Mouse (Mus musculus) liver, adult 2 months (tissue): ENCODE results near the gene Atxn7. TPM values are rescaled to one million over a fixed set of nuclear protein-coding genes. Genes with fewer than 3 reads are reported as not detected.

ENCODE experiments used
- DNase-seq: peaks from one replicate; pipeline ENCODE4 v3.0.0-alpha.2; 2011; ENCODE audit warnings: low read depth, low spot score; ENCODE audit errors: extremely low read depth
- H3K27ac ChIP-seq: fragments of 200-500 bp; replicated peaks from 2 replicates; pipeline ENCODE4 v1.5.1; 2012; ENCODE audit warnings: low read depth, mild to moderate bottlenecking, control low read depth, inconsistent platforms, low read length; ENCODE audit not compliant: insufficient read depth
- H3K27me3 ChIP-seq: fragments of 200-500 bp; 2 replicates; pipeline ENCODE4 v1.6.1; 2012; ENCODE audit warnings: mild to moderate bottlenecking, moderate library complexity, low read length, inconsistent platforms; ENCODE audit not compliant: control insufficient read depth, insufficient read depth
- H3K36me3 ChIP-seq: fragments of 200-500 bp; 2 replicates; pipeline ENCODE4 v1.6.1; 2012; ENCODE audit warnings: low read length, inconsistent platforms; ENCODE audit not compliant: control insufficient read depth, insufficient read depth
- H3K4me1 ChIP-seq: fragments of 200-500 bp; 2 replicates; pipeline ENCODE4 v1.6.1; 2011; ENCODE audit warnings: low read length; ENCODE audit not compliant: control insufficient read depth, insufficient read depth
- H3K4me3 ChIP-seq: fragments of 200-500 bp; 2 replicates; pipeline ENCODE4 v1.5.1; 2011; ENCODE audit warnings: low read depth, mild to moderate bottlenecking, control low read depth, low read length, moderate library complexity; ENCODE audit not compliant: insufficient read depth
- H3K79me2 ChIP-seq: fragments of 200-500 bp; 2 replicates; pipeline ENCODE4 v1.6.1; 2012; ENCODE audit warnings: inconsistent platforms, mild to moderate bottlenecking, low read length, moderate library complexity; ENCODE audit not compliant: control insufficient read depth, insufficient read depth
- H3K9ac ChIP-seq: fragments of 200-500 bp; 2 replicates; pipeline ENCODE4 v1.6.1; 2012; ENCODE audit warnings: low read depth, mild to moderate bottlenecking, control low read depth, inconsistent platforms, low read length
- CTCF ChIP-seq: fragments of 200-500 bp; IDR thresholded peaks from 2 replicates; pipeline ENCODE4 v1.5.1; 2011; ENCODE audit warnings: low read depth, low read length, control low read depth
- POLR2A ChIP-seq: fragments of 200-500 bp; IDR thresholded peaks from 2 replicates; pipeline ENCODE4 v1.6.1; 2011; ENCODE audit warnings: low read length, control low read depth; ENCODE audit not compliant: insufficient read depth; ENCODE audit errors: extremely low read depth
- WGBS: fragments of 180-500 bp; shearing (Covaris S2); methylation state at CpG from one replicate; pipeline ENCODE4 v1.1.7; 2018; 5-methylcytosine and 5-hydroxymethylcytosine counted together
- polyA plus RNA-seq: library from polyadenylated mRNA; depleted of rRNA; stranded (reverse); fragments of >200 nt; gene quantifications from 2 replicates; pipeline ENCODE4 v1.2.3, GENCODE M21; 2012
- total RNA-seq: library from RNA; depleted of rRNA; stranded (reverse); fragments of >200 nt; gene quantifications from 2 replicates; pipeline ENCODE4 v1.2.3, GENCODE M21; 2014

The Atxn7 gene
- total and polyA plus RNA-seq, 2 experiments: 13.2 to 16.8 TPM

GRCm38 (mm10) chr14:14067648-14068472 lies 106.6 kb downstream of the Atxn7 start:
- H3K4me3 ChIP-seq: peak overlapping the region; percentile 37
- no peaks in the 10 kb centered on the region for H3K27me3 ChIP-seq
- H3K9ac ChIP-seq: peak overlapping the region; percentile 59
- H3K27ac ChIP-seq: peak overlapping the region; percentile 100
- peaks cover 47% of the 10 kb centered on the region for H3K4me1 ChIP-seq
- no peak for TF ChIP-seq POLR2A
- no peak for TF ChIP-seq CTCF
- 8% methylated on average over 10 of the region's 10 CpGs for WGBS
- peak; percentile 97 for DNase-seq
- no peaks in the 10 kb centered on the region; the same call in 1 of the 2 replicates for H3K36me3 ChIP-seq
- H3K79me2 ChIP-seq: peaks cover 10% of the 10 kb centered on the region; the same call in 1 of the 2 replicates

GRCm38 (mm10) chr14:14068553-14068952 lies 107.3 kb downstream of the Atxn7 start:
- Histone ChIP-seq H3K9ac (peak overlapping the region; percentile 78), H3K4me3 (peak overlapping the region; percentile 20; the same call in 1 of the 2 replicates), H3K27ac (peak overlapping the region; percentile 100), H3K27me3 (no peaks in the 10 kb centered on the region), H3K4me1 (peaks cover 47% of the 10 kb centered on the region), H3K79me2 (peaks cover 13% of the 10 kb centered on the region; the same call in 1 of the 2 replicates), H3K36me3 (no peaks in the 10 kb centered on the region; the same call in 1 of the 2 replicates)
- 12% methylated on average over 3 of the region's 3 CpGs for WGBS
- no peak for DNase-seq
- TF ChIP-seq POLR2A: no peak
- no peak for TF ChIP-seq CTCF

- Histone ChIP-seq H3K27me3 (no peaks in the 10 kb centered on the region), H3K4me3 (no peak overlapping the region), H3K9ac (peak overlapping the region; percentile 6; the same call in 1 of the 2 replicates), H3K36me3 (peaks cover 1% of the 10 kb centered on the region; the same call in 1 of the 2 replicates), H3K4me1 (peaks cover 35% of the 10 kb centered on the region), H3K79me2 (peaks cover 16% of the 10 kb centered on the region; the same call in 1 of the 2 replicates), H3K27ac (peak overlapping the region; percentile 82)
- TF ChIP-seq POLR2A (no peak), CTCF (no peak)
- DNase-seq: peak; percentile 87
- WGBS: 17% methylated on average over 6 of the region's 6 CpGs
These were observed 109.5 kb downstream of the Atxn7 start for GRCm38 (mm10) chr14:14070541-14071315.

- 27% methylated on average over 4 of the region's 4 CpGs for WGBS
- no peaks in the 10 kb centered on the region for H3K27me3 ChIP-seq
- TF ChIP-seq CTCF: no peak
- TF ChIP-seq POLR2A: no peak
- H3K79me2 ChIP-seq: peaks cover 15% of the 10 kb centered on the region; the same call in 1 of the 2 replicates
- peaks cover 1% of the 10 kb centered on the region; the same call in 1 of the 2 replicates for H3K36me3 ChIP-seq
- H3K4me3 ChIP-seq: no peak overlapping the region
- DNase-seq: peak; percentile 95
- peak overlapping the region; percentile 82 for H3K27ac ChIP-seq
- peak overlapping the region; percentile 40; the same call in 1 of the 2 replicates for H3K9ac ChIP-seq
- H3K4me1 ChIP-seq: peaks cover 32% of the 10 kb centered on the region
These were observed 110.2 kb downstream of the Atxn7 start for GRCm38 (mm10) chr14:14071456-14071855.

GRCm38 (mm10) chr14:14080604-14081194 lies 119.5 kb downstream of the Atxn7 start:
- WGBS: 89% methylated on average over 6 of the region's 6 CpGs
- H3K36me3 ChIP-seq: peaks cover 12% of the 10 kb centered on the region; the same call in 1 of the 2 replicates
- no peak overlapping the region for H3K27ac ChIP-seq
- H3K9ac ChIP-seq: no peak overlapping the region
- 0 out of 2 replicates have a peak, but pooled peaks cover 4% of the 10 kb centered on the region for H3K4me1 ChIP-seq
- H3K79me2 ChIP-seq: peaks cover 19% of the 10 kb centered on the region
- no peak overlapping the region for H3K4me3 ChIP-seq
- no peak for DNase-seq
- TF ChIP-seq CTCF: no peak
- TF ChIP-seq POLR2A: no peak
- no peaks in the 10 kb centered on the region for H3K27me3 ChIP-seq
